Mouse (Mus musculus) small intestine, adult 2 months (tissue): ENCODE measurements around the gene Ubtf. TPM values are rescaled to one million over a fixed set of nuclear protein-coding genes. Genes with fewer than 3 reads are reported as not detected.

ENCODE experiments used
- H3K27ac ChIP-seq: fragments of 200-500 bp; 2 replicates; pipeline ENCODE4 v1.5.1; 2012; ENCODE audit warnings: low read depth, low read length, control low read depth, inconsistent platforms; ENCODE audit not compliant: insufficient read depth
- H3K27me3 ChIP-seq: fragments of 200-500 bp; 2 replicates; pipeline ENCODE4 v1.6.1; 2012; ENCODE audit warnings: mild to moderate bottlenecking, moderate library complexity, low read length, inconsistent platforms; ENCODE audit not compliant: control insufficient read depth, insufficient read depth
- H3K36me3 ChIP-seq: fragments of 200-500 bp; 2 replicates; pipeline ENCODE4 v1.6.1; 2012; ENCODE audit warnings: mild to moderate bottlenecking, low read length, control low read depth, inconsistent platforms; ENCODE audit not compliant: control insufficient read depth, insufficient read depth
- H3K4me1 ChIP-seq: fragments of 200-500 bp; 2 replicates; pipeline ENCODE4 v1.6.1; 2012; ENCODE audit warnings: low read length, inconsistent platforms, mixed read lengths; ENCODE audit not compliant: control insufficient read depth, insufficient read depth, insufficient read length
- H3K4me3 ChIP-seq: fragments of 200-500 bp; 2 replicates; pipeline ENCODE4 v1.5.1; 2012; ENCODE audit warnings: low read depth, mild to moderate bottlenecking, control low read depth, inconsistent platforms, low read length, moderate library complexity
- CTCF ChIP-seq: fragments of 200-500 bp; IDR thresholded peaks from 2 replicates; pipeline ENCODE4 v1.5.1; 2012; ENCODE audit warnings: low read depth, mild to moderate bottlenecking, control low read depth, inconsistent platforms, low read length, moderate library complexity, mixed read lengths; ENCODE audit not compliant: insufficient replicate concordance, insufficient read length; ENCODE audit errors: extremely low read depth
- POLR2A ChIP-seq: fragments of 200-500 bp; IDR thresholded peaks from 2 replicates; pipeline ENCODE4 v1.6.1; 2012; ENCODE audit warnings: low read depth, mild to moderate bottlenecking, control low read depth, inconsistent platforms, low read length, moderate library complexity
- WGBS: fragments of 180-500 bp; shearing (Covaris S2); methylation state at CpG from one replicate; pipeline ENCODE4 v1.1.7; 2018; 5-methylcytosine and 5-hydroxymethylcytosine counted together
- polyA plus RNA-seq: library from polyadenylated mRNA; depleted of rRNA; stranded (reverse); fragments of >200 nt; gene quantifications from 2 replicates; pipeline ENCODE4 v1.2.3, GENCODE M21; 2012

Ubtf gene
- polyA plus RNA-seq, 1 experiment: 17.6 TPM

DNA sequence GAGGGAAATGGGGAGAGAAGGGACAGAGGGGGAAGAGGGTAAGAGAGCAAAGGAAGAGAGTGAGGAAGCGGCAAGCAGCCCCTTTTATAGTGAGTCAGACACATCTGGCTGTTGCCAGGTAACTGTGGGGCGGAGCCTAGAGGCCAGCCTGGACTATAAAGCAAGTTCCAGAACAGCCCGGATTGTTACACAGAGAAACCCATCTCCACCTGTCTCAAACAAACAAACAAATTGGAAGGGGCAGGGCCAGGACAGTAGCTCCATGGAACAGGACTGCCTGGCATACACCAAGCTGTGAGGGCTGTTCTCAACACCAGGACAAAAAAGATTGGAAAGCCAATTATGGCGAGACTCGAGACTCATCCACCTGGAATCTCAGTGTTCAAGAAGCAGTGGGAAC is 27.4 kb upstream of the Ubtf start:
- H3K36me3 ChIP-seq: no peaks in the 10 kb centered on the region
- peaks cover 4% of the 10 kb centered on the region; the same call in 1 of the 2 replicates for H3K4me1 ChIP-seq
- H3K27me3 ChIP-seq: no peaks in the 10 kb centered on the region
- no peak overlapping the region for H3K27ac ChIP-seq
- H3K4me3 ChIP-seq: no peak overlapping the region
- 46% methylated on average over 5 of the region's 5 CpGs for whole genome bisulfite sequencing
- TF ChIP-seq CTCF: no peak
- no peak for TF ChIP-seq POLR2A

DNA sequence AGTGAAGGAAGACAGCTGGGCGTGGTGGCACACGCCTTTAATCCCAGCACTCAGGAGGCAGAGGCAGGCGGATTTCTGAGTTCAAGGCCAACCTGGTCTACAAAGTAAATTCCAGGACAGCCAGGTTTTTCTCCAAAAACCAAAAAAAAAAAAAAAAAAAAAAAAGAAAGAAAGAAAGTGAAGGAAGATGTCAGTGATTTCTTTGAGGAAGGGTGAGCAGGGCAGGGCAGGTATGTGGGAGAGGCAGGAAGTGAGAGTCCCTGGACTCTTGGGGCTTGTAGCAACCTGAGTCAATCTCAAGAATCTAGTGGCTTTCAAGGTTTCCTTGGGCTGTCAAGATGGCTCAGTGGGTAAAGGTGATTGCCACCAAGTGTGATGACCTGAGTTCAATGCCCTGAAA is 24.9 kb upstream of the Ubtf start:
- TF ChIP-seq POLR2A: no peak
- TF ChIP-seq CTCF: no peak
- Histone ChIP-seq H3K27me3 (no peaks in the 10 kb centered on the region), H3K36me3 (no peaks in the 10 kb centered on the region), H3K4me1 (0 out of 2 replicates have a peak, but pooled peaks cover 2% of the 10 kb centered on the region), H3K4me3 (no peak overlapping the region), H3K27ac (no peak overlapping the region)
- WGBS: 94% methylated on average over 3 of the region's 3 CpGs

DNA sequence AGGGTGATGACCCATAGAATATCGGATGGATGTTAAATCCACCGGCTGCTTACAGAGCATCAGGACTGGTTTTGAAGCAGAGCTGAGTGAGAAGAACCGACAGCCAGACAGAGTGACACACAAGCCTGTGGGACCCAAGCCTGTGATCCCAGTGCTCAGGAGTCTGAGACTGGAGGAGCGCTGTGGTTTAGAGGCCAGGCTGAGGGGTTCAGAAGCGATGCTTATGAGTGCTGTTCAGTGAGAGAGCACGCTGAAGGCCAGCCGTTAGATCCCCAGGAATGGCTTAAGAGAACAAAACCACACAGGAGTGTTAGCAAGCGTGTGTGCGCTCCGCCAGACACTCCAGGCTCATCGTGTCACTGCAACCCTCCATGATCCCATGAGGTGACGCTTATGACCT is 23.2 kb upstream of the Ubtf start:
- H3K27me3 ChIP-seq: no peaks in the 10 kb centered on the region; the same call in 1 of the 2 replicates
- WGBS: 89% methylated on average over 12 of the region's 12 CpGs
- TF ChIP-seq CTCF (no peak), POLR2A (no peak)
- peaks cover 4% of the 10 kb centered on the region; the same call in 1 of the 2 replicates for H3K4me1 ChIP-seq
- H3K4me3 ChIP-seq: no peak overlapping the region
- H3K27ac ChIP-seq: no peak overlapping the region
- H3K36me3 ChIP-seq: no peaks in the 10 kb centered on the region

DNA sequence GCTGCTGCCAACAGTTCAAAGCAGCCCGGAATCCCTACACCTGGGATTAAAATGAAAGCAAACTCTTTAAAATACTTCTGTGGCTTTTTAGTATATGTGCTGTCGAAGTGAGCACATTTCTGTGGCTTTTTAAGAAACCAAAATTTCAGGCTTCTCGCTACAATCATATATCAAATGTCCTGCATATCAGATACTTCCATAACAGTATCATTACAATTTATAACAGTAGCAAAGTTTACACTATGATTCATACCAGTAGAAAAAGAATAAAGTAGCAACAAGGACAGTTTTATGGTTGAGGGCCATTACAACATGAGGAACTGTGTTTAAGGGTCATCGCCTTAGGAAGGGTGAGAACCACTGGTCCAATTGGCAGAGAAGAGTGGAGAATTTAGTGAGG is 21.6 kb upstream of the Ubtf start:
- no peak overlapping the region for H3K4me3 ChIP-seq
- no peaks in the 10 kb centered on the region for H3K36me3 ChIP-seq
- no peak overlapping the region for H3K27ac ChIP-seq
- TF ChIP-seq POLR2A (no peak), CTCF (no peak)
- WGBS: 88% methylated on average over 4 of the region's 4 CpGs
- H3K4me1 ChIP-seq: peaks cover 3% of the 10 kb centered on the region; the same call in 1 of the 2 replicates
- no peaks in the 10 kb centered on the region; the same call in 1 of the 2 replicates for H3K27me3 ChIP-seq

DNA sequence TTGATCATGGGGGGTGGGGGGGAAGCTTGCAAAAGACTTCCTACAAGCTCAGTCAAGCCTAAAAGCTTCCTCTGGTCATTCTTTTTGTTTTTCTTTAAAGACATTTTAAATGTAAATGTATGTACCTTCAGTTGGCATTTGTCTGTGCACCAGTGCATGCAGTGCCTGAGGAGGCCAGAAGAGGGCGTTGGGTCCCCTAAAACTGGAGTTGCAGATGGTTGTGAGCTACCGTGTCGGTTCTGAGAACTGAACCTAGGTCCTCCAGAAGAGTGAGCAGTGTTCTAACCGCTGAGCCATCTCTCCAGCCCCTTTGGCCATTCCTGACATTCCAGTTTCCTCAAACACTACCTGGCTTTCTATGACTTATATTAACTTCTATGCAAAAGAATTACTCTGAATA is 20.1 kb upstream of the Ubtf start:
- TF ChIP-seq POLR2A (no peak), CTCF (peak; percentile 34; the same call in 1 of the 2 replicates)
- Histone ChIP-seq H3K4me1 (peaks cover 3% of the 10 kb centered on the region; the same call in 1 of the 2 replicates), H3K27me3 (no peaks in the 10 kb centered on the region; the same call in 1 of the 2 replicates), H3K36me3 (no peaks in the 10 kb centered on the region), H3K27ac (no peak overlapping the region), H3K4me3 (no peak overlapping the region)
- WGBS: 70% methylated on average over 4 of the region's 4 CpGs

DNA sequence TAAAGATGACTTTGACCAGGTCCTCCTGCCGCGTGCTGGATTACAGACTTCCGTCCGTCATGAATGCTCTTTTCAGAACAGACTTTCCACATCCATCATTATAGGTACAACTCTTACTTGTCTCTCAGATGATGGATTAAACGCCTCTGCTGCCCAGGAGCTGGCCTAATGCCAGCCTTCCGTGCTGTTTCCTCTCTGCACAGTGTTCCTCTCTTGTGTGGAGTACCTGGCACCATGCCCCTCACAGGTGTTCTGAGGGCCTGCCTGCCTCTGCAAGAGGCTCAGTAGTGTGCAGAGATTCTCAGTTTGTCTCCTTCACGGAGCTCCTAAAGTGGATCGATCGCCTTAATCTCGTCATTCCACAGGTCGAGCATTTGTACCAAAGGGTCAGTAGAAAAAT is 19.7 kb upstream of the Ubtf start:
- no peak overlapping the region for H3K4me3 ChIP-seq
- no peak for TF ChIP-seq POLR2A
- TF ChIP-seq CTCF: no peak
- H3K27ac ChIP-seq: no peak overlapping the region
- H3K36me3 ChIP-seq: no peaks in the 10 kb centered on the region
- 40% methylated on average over 11 of the region's 11 CpGs for WGBS
- H3K27me3 ChIP-seq: no peaks in the 10 kb centered on the region; the same call in 1 of the 2 replicates
- H3K4me1 ChIP-seq: peaks cover 3% of the 10 kb centered on the region; the same call in 1 of the 2 replicates

DNA sequence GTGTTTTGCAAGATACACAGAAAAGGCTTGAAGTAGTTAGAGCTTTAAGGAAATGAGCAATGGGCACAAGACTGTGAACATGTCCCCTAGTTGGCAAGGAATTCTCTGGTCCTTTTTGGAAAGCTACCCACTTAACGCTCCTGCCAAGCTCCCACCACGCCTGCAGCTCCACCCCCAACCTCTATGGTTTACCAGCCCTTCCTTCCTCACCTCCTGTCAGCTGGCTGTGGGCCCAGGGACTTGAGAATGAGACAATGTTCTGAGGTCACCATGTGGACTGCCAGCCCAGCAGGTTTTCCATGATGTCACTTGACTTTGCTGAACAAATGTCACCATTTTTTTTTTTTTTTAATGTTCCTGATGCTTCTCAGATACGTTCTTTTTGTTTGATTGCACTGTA is 19.0 kb upstream of the Ubtf start:
- TF ChIP-seq POLR2A (no peak), CTCF (no peak)
- 7% methylated on average over 3 of the region's 3 CpGs for WGBS
- no peaks in the 10 kb centered on the region; the same call in 1 of the 2 replicates for H3K27me3 ChIP-seq
- no peak overlapping the region for H3K4me3 ChIP-seq
- H3K36me3 ChIP-seq: no peaks in the 10 kb centered on the region
- peaks cover 3% of the 10 kb centered on the region; the same call in 1 of the 2 replicates for H3K4me1 ChIP-seq
- no peak overlapping the region for H3K27ac ChIP-seq
